Mouse (Mus musculus) neural tube, embryonic 14.5 days (tissue): ENCODE data around the gene Tm6sf1. TPM values are rescaled to one million over a fixed set of nuclear protein-coding genes. Genes with fewer than 3 reads are reported as not detected.
A peak's percentile ranks its signal among the peaks of the same experiment; 100 is the strongest.

ENCODE experiments used
- ATAC-seq: fragments of 200-750 bp; cut with Nextera tagmentation; 2 replicates; pipeline ENCODE4 v1.8.0; 2017; ENCODE audit warnings: low read depth, mild to moderate bottlenecking, moderate TSS enrichment, moderate library complexity
- H3K27ac ChIP-seq: fragments of 300-500 bp; sonication (generic); 2 replicates; pipeline ENCODE4 v1.5.1; 2014; ENCODE audit warnings: low read depth, mild to moderate bottlenecking, control low read depth, low read length, moderate library complexity, mixed read lengths
- H3K27me3 ChIP-seq: fragments of 300-500 bp; sonication (generic); 2 replicates; pipeline ENCODE4 v1.6.1; 2014; ENCODE audit warnings: low read length; ENCODE audit not compliant: control insufficient read depth, insufficient read depth
- H3K36me3 ChIP-seq: fragments of 300-500 bp; sonication (generic); 2 replicates; pipeline ENCODE4 v1.6.1; 2014; ENCODE audit warnings: low read length, mixed read lengths; ENCODE audit not compliant: control insufficient read depth, insufficient read depth
- H3K4me1 ChIP-seq: fragments of 300-500 bp; sonication (generic); 2 replicates; pipeline ENCODE4 v1.6.1; 2014; ENCODE audit warnings: low read length; ENCODE audit not compliant: control insufficient read depth, insufficient read depth
- H3K4me2 ChIP-seq: fragments of 300-500 bp; sonication (generic); 2 replicates; pipeline ENCODE4 v1.6.1; 2014; ENCODE audit warnings: mild to moderate bottlenecking, low read depth, low read length, control low read depth
- H3K4me3 ChIP-seq: fragments of 300-500 bp; sonication (generic); 2 replicates; pipeline ENCODE4 v1.5.1; 2014; ENCODE audit warnings: low read depth, low read length, control low read depth, mixed read lengths
- H3K9ac ChIP-seq: fragments of 300-500 bp; sonication (generic); replicated peaks from 2 replicates; pipeline ENCODE4 v1.6.1; 2014; ENCODE audit warnings: low read depth, mild to moderate bottlenecking, control low read depth, low read length, mixed read lengths
- H3K9me3 ChIP-seq: fragments of 300-500 bp; sonication (generic); 2 replicates; pipeline ENCODE4 v1.6.1; 2016; ENCODE audit warnings: low read length; ENCODE audit not compliant: control insufficient read depth
- WGBS: fragments of 180-500 bp; shearing (Covaris S2); extraction: QIAGEN DNeasy Blood & Tissue Kit; methylation state at CpG from one replicate; pipeline ENCODE4 v1.1.7; 2014; 5-methylcytosine and 5-hydroxymethylcytosine counted together
- polyA plus RNA-seq: library from polyadenylated mRNA; unstranded; fragments of >200 nt; fragmentation: Nextera tagmentation; extraction: Ambion mirVana; gene quantifications from 2 replicates; pipeline ENCODE4 v1.2.1, GENCODE M21; 2014

The Tm6sf1 gene
- polyA plus RNA-seq, 1 experiment from 2014 or later = 12.5 TPM

DNA sequence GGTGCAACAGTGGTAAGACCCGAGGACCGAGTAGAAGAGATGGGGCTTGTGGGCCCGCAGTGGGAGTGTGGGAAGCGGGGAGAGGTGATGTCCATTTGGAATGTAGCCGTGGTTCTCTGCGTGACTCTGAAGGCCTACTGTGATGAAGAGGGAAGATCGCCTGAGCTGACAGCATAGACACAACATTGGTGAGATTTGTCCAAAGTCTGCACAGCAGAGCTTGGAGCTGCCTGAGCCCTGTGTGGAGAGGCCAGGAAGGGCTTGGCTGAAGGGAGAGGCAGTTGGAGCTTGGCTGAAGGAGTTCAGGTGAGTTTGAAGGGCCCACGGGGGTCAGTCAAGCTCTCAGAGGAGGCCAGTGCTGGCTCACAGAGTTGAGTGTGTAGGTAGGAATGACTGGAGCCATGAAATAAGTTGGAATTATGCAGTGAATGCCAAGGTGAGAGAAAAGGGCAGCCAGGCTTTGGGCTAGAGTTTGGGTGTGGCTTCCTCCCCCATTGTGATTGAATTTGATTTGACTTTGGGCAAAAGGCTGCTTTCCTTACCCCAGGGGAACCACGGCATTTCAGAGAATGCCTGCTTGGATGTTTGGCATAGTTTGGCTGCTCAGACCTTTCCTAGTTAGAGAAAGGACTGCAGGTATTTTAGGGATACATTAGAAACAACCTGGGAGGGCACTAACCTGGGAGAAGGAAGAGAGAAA, 8.6 kb downstream of the Tm6sf1 start:
- Histone ChIP-seq H3K27ac (no peak overlapping the region), H3K4me3 (no peak overlapping the region), H3K4me2 (no peak overlapping the region), H3K9ac (no peak overlapping the region), H3K9me3 (no peaks in the 10 kb centered on the region), H3K4me1 (no peaks in the 10 kb centered on the region), H3K36me3 (no peaks in the 10 kb centered on the region), H3K27me3 (no peaks in the 10 kb centered on the region)
- no peak for ATAC-seq
- WGBS = 93% methylated on average over 9 of the region's 9 CpGs

DNA sequence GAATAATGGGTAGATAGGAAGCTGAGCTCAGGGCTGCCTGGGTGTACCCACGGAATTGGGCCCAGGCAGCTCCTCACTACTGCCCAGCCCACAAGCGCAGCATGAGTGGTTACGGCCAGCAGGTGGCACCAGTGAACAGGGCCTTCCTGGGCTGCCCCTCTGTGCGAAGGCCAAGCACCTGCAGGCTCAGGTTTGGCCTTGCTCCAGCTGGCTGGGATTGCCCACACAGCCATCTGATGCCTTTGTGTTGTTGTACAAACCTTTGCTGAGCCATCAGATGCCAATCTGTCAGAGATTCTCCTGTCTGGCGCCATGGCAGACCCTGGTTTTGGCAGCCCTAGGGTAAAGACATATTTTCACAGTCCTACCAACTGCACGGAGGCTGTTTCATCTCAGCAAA, 9.4 kb downstream of the Tm6sf1 start:
- Histone ChIP-seq H3K9me3 (no peaks in the 10 kb centered on the region), H3K27ac (no peak overlapping the region), H3K9ac (no peak overlapping the region), H3K4me3 (no peak overlapping the region), H3K27me3 (no peaks in the 10 kb centered on the region), H3K4me2 (no peak overlapping the region), H3K36me3 (no peaks in the 10 kb centered on the region), H3K4me1 (no peaks in the 10 kb centered on the region)
- 23% methylated on average over 6 of the region's 6 CpGs for WGBS
- ATAC-seq = peak; percentile 86

DNA sequence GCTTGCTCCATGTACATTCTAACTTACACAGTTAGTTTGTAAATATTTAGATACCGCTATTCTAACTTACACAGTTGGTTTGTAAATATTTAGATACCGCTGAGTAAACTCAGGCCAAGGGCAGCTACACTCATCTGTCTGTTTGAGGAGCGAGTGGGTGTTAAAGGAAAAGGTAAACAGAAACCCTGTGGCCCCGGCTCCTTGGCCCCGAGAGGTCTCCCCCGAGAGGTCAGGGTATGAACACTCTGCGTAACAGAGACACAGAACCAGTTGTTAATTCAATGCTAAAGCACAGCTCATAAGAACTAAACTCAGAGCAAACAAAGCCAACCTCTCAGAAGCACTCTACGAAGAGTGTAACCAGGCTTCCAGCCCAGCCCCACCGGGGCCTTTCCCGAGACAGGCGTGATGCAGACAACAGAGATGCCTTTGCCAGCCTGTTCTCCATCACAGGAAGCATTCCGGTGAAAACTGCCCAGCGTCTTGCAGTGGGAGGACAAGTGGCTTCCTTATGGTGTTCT, 13.8 kb downstream of the Tm6sf1 start:
- Histone ChIP-seq H3K4me1 (peaks cover 3% of the 10 kb centered on the region; the same call in 1 of the 2 replicates), H3K9me3 (no peaks in the 10 kb centered on the region), H3K36me3 (no peaks in the 10 kb centered on the region), H3K27me3 (no peaks in the 10 kb centered on the region), H3K4me2 (no peak overlapping the region), H3K9ac (no peak overlapping the region), H3K4me3 (no peak overlapping the region), H3K27ac (no peak overlapping the region)
- 81% methylated on average over 13 of the region's 13 CpGs for WGBS
- ATAC-seq = no peak

DNA sequence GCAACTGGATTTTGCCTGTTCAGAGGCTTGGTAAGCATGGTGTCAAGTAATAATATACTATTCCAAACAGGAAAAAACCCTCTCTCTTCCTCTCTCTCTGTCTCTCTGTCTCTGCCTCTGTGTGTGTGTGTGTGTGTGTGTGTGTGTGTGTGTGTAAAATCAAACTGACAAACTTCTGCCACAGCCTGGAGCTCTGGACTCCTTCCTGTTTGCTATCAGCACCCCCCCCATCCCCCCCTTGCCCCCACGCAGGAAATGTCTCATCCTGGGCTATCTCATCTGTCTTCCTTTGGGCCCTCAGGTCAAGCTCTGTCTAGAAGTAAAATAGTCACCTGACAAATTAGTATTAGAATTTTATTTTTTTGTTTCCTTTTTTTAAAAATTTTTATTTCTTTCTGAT, 15.0 kb downstream of the Tm6sf1 start:
- Histone ChIP-seq H3K9me3 (no peaks in the 10 kb centered on the region), H3K4me3 (no peak overlapping the region), H3K9ac (no peak overlapping the region), H3K4me2 (no peak overlapping the region), H3K36me3 (no peaks in the 10 kb centered on the region), H3K27ac (no peak overlapping the region), H3K27me3 (no peaks in the 10 kb centered on the region), H3K4me1 (peaks cover 3% of the 10 kb centered on the region; the same call in 1 of the 2 replicates)
- no peak for ATAC-seq
- WGBS = 57% methylated on average over 1 of the region's 1 CpGs

DNA sequence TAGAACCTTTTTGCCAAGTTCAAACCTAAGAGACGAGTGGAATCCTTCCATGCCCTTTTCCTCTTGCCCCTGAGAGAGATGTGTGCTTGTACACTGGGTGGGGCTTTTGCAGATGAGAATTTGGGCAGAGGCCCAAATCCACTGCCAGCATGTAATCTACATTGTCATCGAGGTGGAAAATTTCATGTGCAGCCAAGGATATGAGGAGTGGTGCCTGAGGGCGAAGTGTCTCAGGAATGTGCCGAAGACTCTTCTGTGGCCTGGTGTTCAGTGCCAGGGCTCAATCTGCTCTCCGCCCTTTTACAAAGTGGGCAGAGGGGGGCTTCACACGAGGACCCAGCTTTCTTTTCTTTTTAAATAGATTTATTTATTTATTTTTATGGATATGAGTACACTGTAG, 15.8 kb downstream of the Tm6sf1 start:
- Histone ChIP-seq H3K4me1 (peaks cover 3% of the 10 kb centered on the region; the same call in 1 of the 2 replicates), H3K9me3 (no peaks in the 10 kb centered on the region), H3K27ac (no peak overlapping the region), H3K4me3 (no peak overlapping the region), H3K9ac (no peak overlapping the region), H3K27me3 (no peaks in the 10 kb centered on the region), H3K36me3 (no peaks in the 10 kb centered on the region), H3K4me2 (no peak overlapping the region)
- ATAC-seq = no peak
- WGBS = 63% methylated on average over 6 of the region's 6 CpGs

DNA sequence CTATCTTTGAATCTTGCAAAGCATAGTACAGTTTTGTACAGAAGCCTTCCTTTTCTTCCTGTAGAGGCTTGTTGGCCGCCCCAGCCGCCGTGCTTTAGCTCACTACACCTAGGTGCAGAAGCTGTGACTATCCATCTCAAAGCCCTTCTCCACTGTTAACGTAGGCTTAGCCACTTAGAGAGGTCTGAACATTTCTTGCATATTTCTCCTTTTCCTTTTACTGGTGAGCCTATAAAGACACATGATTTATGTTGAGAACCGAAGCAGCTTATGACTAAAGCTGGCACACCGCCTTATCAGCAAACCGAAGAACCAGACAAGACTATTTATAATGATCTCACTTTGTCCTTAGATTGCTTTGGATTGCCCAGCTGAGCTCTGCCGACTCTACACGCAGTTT, 16.6 kb downstream of the Tm6sf1 start:
- no peak for ATAC-seq
- no peak overlapping the region for H3K27ac ChIP-seq
- H3K9me3 ChIP-seq = no peaks in the 10 kb centered on the region
- H3K4me2 ChIP-seq = no peak overlapping the region
- peaks cover 3% of the 10 kb centered on the region; the same call in 1 of the 2 replicates for H3K4me1 ChIP-seq
- WGBS = 73% methylated on average over 9 of the region's 9 CpGs
- H3K9ac ChIP-seq = no peak overlapping the region
- H3K4me3 ChIP-seq = no peak overlapping the region
- H3K36me3 ChIP-seq = no peaks in the 10 kb centered on the region
- no peaks in the 10 kb centered on the region for H3K27me3 ChIP-seq

DNA sequence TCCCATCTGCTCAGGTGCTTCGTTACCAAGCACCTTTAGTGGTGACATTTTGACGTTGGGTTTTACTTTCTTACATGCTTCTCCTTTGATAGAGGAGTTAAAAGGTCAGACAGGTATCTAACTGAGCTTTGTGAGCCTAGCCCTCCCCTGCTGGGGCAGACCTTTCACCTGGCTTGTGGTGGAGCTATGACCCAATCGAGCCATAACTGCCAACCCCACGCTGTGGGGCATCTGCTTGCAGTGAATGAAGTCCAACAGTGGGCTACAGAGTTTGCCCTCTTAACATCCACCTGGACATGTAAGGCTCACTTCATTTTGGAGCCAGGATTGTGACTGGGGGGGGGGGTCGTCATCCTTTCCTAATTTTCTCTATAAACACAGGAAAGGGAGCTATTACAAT, 21.5 kb downstream of the Tm6sf1 start:
- ATAC-seq = no peak
- H3K36me3 ChIP-seq = no peaks in the 10 kb centered on the region

DNA sequence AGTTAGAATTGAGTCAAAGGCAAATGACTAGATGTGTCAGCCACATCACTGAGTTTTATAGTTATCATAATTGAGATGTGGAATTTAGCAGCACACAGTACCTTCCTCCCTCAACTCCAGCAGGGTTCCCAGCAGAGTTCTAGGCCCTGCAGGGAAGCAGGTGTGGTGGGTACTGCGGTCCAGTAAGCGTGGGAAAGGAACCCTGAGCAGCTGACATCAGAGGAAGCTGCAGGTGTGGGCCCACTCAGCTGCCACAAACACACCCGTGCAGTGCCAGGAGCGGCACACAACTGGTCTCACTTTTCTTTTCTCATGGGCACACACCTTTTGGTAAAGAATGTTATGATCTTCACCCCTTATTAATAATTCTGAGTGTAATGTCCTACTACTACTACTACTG, 22.0 kb downstream of the Tm6sf1 start:
- Histone ChIP-seq H3K9me3 (no peaks in the 10 kb centered on the region), H3K4me1 (peaks cover 3% of the 10 kb centered on the region; the same call in 1 of the 2 replicates), H3K27ac (no peak overlapping the region), H3K4me2 (no peak overlapping the region), H3K9ac (no peak overlapping the region), H3K27me3 (no peaks in the 10 kb centered on the region), H3K4me3 (no peak overlapping the region), H3K36me3 (no peaks in the 10 kb centered on the region)
- WGBS = 85% methylated on average over 4 of the region's 4 CpGs
- no peak for ATAC-seq

More for the DNA sequence above, 21.5 kb downstream of the Tm6sf1 start:
- no peak overlapping the region for H3K9ac ChIP-seq
- no peak overlapping the region for H3K27ac ChIP-seq
- no peak overlapping the region for H3K4me2 ChIP-seq
- no peak overlapping the region for H3K4me3 ChIP-seq
- no peaks in the 10 kb centered on the region for H3K9me3 ChIP-seq
- H3K27me3 ChIP-seq = no peaks in the 10 kb centered on the region
- H3K4me1 ChIP-seq = peaks cover 3% of the 10 kb centered on the region; the same call in 1 of the 2 replicates
- 95% methylated on average over 5 of the region's 5 CpGs for WGBS

DNA sequence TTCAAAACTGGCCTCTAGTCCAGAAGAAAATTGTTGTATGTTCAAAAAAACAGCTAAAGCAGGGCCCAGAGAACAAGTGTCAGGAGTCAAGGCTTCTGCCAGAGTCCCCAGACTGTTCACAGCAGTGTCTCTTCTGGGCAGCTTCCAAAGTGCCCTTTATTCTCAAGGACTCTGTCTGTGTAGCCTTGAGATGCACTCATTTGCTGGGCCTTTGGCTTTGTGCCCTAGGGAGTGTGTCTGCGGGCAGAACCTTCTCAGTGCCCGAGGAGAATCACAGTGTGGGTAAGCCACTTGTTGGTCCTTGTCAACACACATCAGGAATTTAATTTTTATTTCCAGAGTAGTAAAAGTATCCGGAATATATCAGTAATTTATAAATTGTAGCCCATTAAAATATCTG, 22.8 kb downstream of the Tm6sf1 start:
- Histone ChIP-seq H3K9ac (no peak overlapping the region), H3K27me3 (no peaks in the 10 kb centered on the region), H3K36me3 (no peaks in the 10 kb centered on the region), H3K4me2 (no peak overlapping the region), H3K4me1 (no peaks in the 10 kb centered on the region), H3K27ac (no peak overlapping the region), H3K4me3 (no peak overlapping the region), H3K9me3 (no peaks in the 10 kb centered on the region)
- no peak for ATAC-seq
- 76% methylated on average over 3 of the region's 3 CpGs for WGBS
